ENCODE assay signal across 8 mouse cellular contexts in genomic region chr14:56885308-56885771, GRCm38 (mm10). TPM values are rescaled to one million over a fixed set of nuclear protein-coding genes. Genes with fewer than 3 reads are reported as not detected.
DNase-seq lines count a peak whose midpoint lies in the region; ATAC-seq and TF ChIP-seq lines count a peak whose summit lies in the region.

No protein-coding gene starts in this region.

- 0 out of 2 replicates have a peak, but pooled peaks cover 11% of the 10 kb centered on the region for H3K9me3 ChIP-seq in embryonic facial prominence, embryonic 14.5 days (ENCODE audit: control insufficient read depth, low read length)
- H3K9me3 ChIP-seq in heart, embryonic 10.5 days = no peaks in the 10 kb centered on the region
- H3K9me3 ChIP-seq in kidney, embryonic 14.5 days (ENCODE audit: control insufficient read depth, low read length) = peaks cover 4% of the 10 kb centered on the region; the same call in 1 of the 2 replicates
- H3K9me3 ChIP-seq in limb, embryonic 15.5 days = no peaks in the 10 kb centered on the region
- H3K9me3 ChIP-seq in midbrain, postnatal 0 days (ENCODE audit: low read length) = no peaks in the 10 kb centered on the region

- H3K27ac ChIP-seq in bone marrow, adult 2 months (ENCODE audit: control insufficient read depth, insufficient read depth, low read depth, low read length, poor library complexity) = peak overlapping the region; percentile 29; the same call in 1 of the 2 replicates
- peak overlapping the region; percentile 89 for H3K27ac ChIP-seq in embryonic facial prominence, embryonic 14.5 days (replicated peaks; ENCODE audit: low read depth, low read length)
- H3K27ac ChIP-seq in heart, embryonic 10.5 days = peak overlapping the region; percentile 88
- peak overlapping the region; percentile 93; the same call in 1 of the 2 replicates for H3K27ac ChIP-seq in kidney, embryonic 14.5 days (ENCODE audit: low read depth, low read length)
- H3K27ac ChIP-seq in limb, embryonic 15.5 days = peak overlapping the region; percentile 94
- peak overlapping the region; percentile 80 for H3K27ac ChIP-seq in midbrain, postnatal 0 days (ENCODE audit: low read depth, low read length)

- WGBS in bone marrow, adult 2 months = under 1% methylated on average over 36 of the region's 36 CpGs
- WGBS in embryonic facial prominence, embryonic 14.5 days = under 1% methylated on average over 20 of the region's 36 CpGs
- WGBS in heart, embryonic 10.5 days = under 1% methylated on average over 36 of the region's 36 CpGs
- WGBS in kidney, embryonic 14.5 days = 1% methylated on average over 36 of the region's 36 CpGs
- under 1% methylated on average over 36 of the region's 36 CpGs for WGBS in limb, embryonic 15.5 days
- WGBS in midbrain, postnatal 0 days = under 1% methylated on average over 26 of the region's 36 CpGs

- peak; percentile 16 for ATAC-seq in embryonic facial prominence, embryonic 14.5 days (ENCODE audit: low read depth)
- peak; percentile 40 for ATAC-seq in kidney, embryonic 14.5 days (ENCODE audit: low FRiP score, low TSS enrichment)
- no peak for ATAC-seq in limb, embryonic 15.5 days (ENCODE audit: insufficient number of reproducible peaks, low FRiP score, low TSS enrichment, low read depth)
- ATAC-seq in midbrain, postnatal 0 days (ENCODE audit: low FRiP score) = peak; percentile 16

- H3K4me3 ChIP-seq in bone marrow, adult 2 months (replicated peaks; ENCODE audit: control insufficient read depth, low read depth, low read length) = peak overlapping the region; percentile 34
- peak overlapping the region; percentile 52 for H3K4me3 ChIP-seq in embryonic facial prominence, embryonic 14.5 days (ENCODE audit: low read depth, low read length)
- H3K4me3 ChIP-seq in heart, embryonic 10.5 days = peak overlapping the region; percentile 66
- peak overlapping the region; percentile 49 for H3K4me3 ChIP-seq in kidney, embryonic 14.5 days (ENCODE audit: low read length)
- peak overlapping the region; percentile 58 for H3K4me3 ChIP-seq in limb, embryonic 15.5 days
- peak overlapping the region; percentile 51 for H3K4me3 ChIP-seq in midbrain, postnatal 0 days (ENCODE audit: low read depth, low read length)

- peaks cover 19% of the 10 kb centered on the region for H3K36me3 ChIP-seq in embryonic facial prominence, embryonic 14.5 days (ENCODE audit: control insufficient read depth, insufficient read depth, low read length)
- peaks cover 16% of the 10 kb centered on the region for H3K36me3 ChIP-seq in heart, embryonic 10.5 days
- H3K36me3 ChIP-seq in kidney, embryonic 14.5 days (ENCODE audit: control insufficient read depth, insufficient read depth, low read length) = peaks cover 11% of the 10 kb centered on the region; the same call in 1 of the 2 replicates
- no peaks in the 10 kb centered on the region for H3K36me3 ChIP-seq in limb, embryonic 15.5 days
- no peaks in the 10 kb centered on the region for H3K36me3 ChIP-seq in midbrain, postnatal 0 days (ENCODE audit: insufficient read depth, low read length)

- no peaks in the 10 kb centered on the region for H3K4me1 ChIP-seq in bone marrow, adult 2 months (ENCODE audit: control insufficient read depth, insufficient read depth, low read length)
- peaks cover 5% of the 10 kb centered on the region for H3K4me1 ChIP-seq in embryonic facial prominence, embryonic 14.5 days (ENCODE audit: control insufficient read depth, insufficient read depth, low read length)
- H3K4me1 ChIP-seq in heart, embryonic 10.5 days = peaks cover 14% of the 10 kb centered on the region
- peaks cover 6% of the 10 kb centered on the region for H3K4me1 ChIP-seq in kidney, embryonic 14.5 days (ENCODE audit: control insufficient read depth, insufficient read depth, low read length)
- H3K4me1 ChIP-seq in limb, embryonic 15.5 days = peaks cover 16% of the 10 kb centered on the region
- peaks cover 9% of the 10 kb centered on the region for H3K4me1 ChIP-seq in midbrain, postnatal 0 days (ENCODE audit: insufficient read depth, low read length)

- H3K27me3 ChIP-seq in embryonic facial prominence, embryonic 14.5 days (replicated peaks; ENCODE audit: control insufficient read depth, insufficient read depth, low read length) = no peaks in the 10 kb centered on the region
- no peaks in the 10 kb centered on the region for H3K27me3 ChIP-seq in heart, embryonic 10.5 days (ENCODE audit: insufficient read depth, poor library complexity, severe bottlenecking)
- no peaks in the 10 kb centered on the region for H3K27me3 ChIP-seq in kidney, embryonic 14.5 days (ENCODE audit: control insufficient read depth, insufficient read depth, low read length)
- H3K27me3 ChIP-seq in limb, embryonic 15.5 days = no peaks in the 10 kb centered on the region
- no peaks in the 10 kb centered on the region for H3K27me3 ChIP-seq in midbrain, postnatal 0 days (ENCODE audit: insufficient read depth, low read length)

- TF ChIP-seq CTCF in bone marrow, adult 2 months (IDR thresholded peaks at IDR 0.05; ENCODE audit: control insufficient read depth, insufficient read depth, low read length) = peak; percentile 42; the same call in 1 of the 2 replicates
- peak; percentile 83 for TF ChIP-seq CTCF in midbrain, postnatal 0 days (IDR thresholded peaks at IDR 0.05)

- H3K9ac ChIP-seq in embryonic facial prominence, embryonic 14.5 days (ENCODE audit: low read depth, low read length) = peak overlapping the region; percentile 68
- H3K9ac ChIP-seq in kidney, embryonic 14.5 days (ENCODE audit: low read depth, low read length) = peak overlapping the region; percentile 73
- peak overlapping the region; percentile 48; the same call in 1 of the 2 replicates for H3K9ac ChIP-seq in limb, embryonic 15.5 days
- H3K9ac ChIP-seq in midbrain, postnatal 0 days (replicated peaks; ENCODE audit: low read length, poor library complexity, severe bottlenecking) = no peak overlapping the region; the same call in 1 of the 2 replicates

- TF ChIP-seq POLR2A in bone marrow, adult 2 months (IDR thresholded peaks at IDR 0.05; ENCODE audit: borderline replicate concordance, control insufficient read depth, low read depth, low read length) = no peak

- H3K4me2 ChIP-seq in embryonic facial prominence, embryonic 14.5 days (ENCODE audit: low read depth, low read length) = peak overlapping the region; percentile 68
- H3K4me2 ChIP-seq in kidney, embryonic 14.5 days (replicated peaks; ENCODE audit: low read depth, low read length) = peak overlapping the region; percentile 52
- H3K4me2 ChIP-seq in limb, embryonic 15.5 days = peak overlapping the region; percentile 75
- H3K4me2 ChIP-seq in midbrain, postnatal 0 days (ENCODE audit: low read depth, low read length, poor library complexity, severe bottlenecking) = peak overlapping the region; percentile 52

- peak; percentile 93 for DNase-seq in A20 (ENCODE audit: low read depth, low spot score)
- peak; percentile 95 for DNase-seq in embryonic facial prominence, embryonic 14.5 days (ENCODE audit: low spot score)
- peak; percentile 94 for DNase-seq in heart, embryonic 10.5 days (ENCODE audit: low spot score)
- DNase-seq in midbrain, postnatal 0 days (ENCODE audit: low spot score) = peak; percentile 92
- peak; percentile 87 to 89 for DNase-seq in spleen, postnatal 10 days (ENCODE audit: low spot score in 2 of 2)

RNA-seq across cellular contexts. Expression of gene Zmym2, which starts 1.1 kb away (rescaled TPM):
- polyA plus RNA-seq in bone marrow, adult 2 months (2011; ENCODE audit: insufficient read depth, insufficient read length, low replicate concordance, missing spikeins) = 10.1 and 15.5 TPM in 2 replicates
- polyA plus RNA-seq in embryonic facial prominence, embryonic 14.5 days (2014; fragmentation: Nextera tagmentation; extraction: Ambion mirVana) = 36.6 and 45.1 TPM in 2 replicates
- 36.6 and 44.4 TPM in 2 replicates for polyA plus RNA-seq in heart, embryonic 10.5 days (2016; fragmentation: Nextera tagmentation; extraction: Ambion mirVana)
- 37.1 and 50.5 TPM in 2 replicates for polyA plus RNA-seq in kidney, embryonic 14.5 days (2014; fragmentation: Nextera tagmentation; extraction: Ambion mirVana)
- polyA plus RNA-seq in limb, embryonic 15.5 days (2015; fragmentation: Nextera tagmentation; extraction: Ambion mirVana) = 34.0 and 38.2 TPM in 2 replicates
- total RNA-seq in midbrain, postnatal 0 days (2014; rRNA removed) = 46.5 and 62.4 TPM in 2 replicates
- polyA plus RNA-seq in midbrain, postnatal 0 days (2015; fragmentation: Nextera tagmentation; extraction: Ambion mirVana) = 26.1 and 29.6 TPM in 2 replicates

Comparison
In these comparisons a context has a peak if more than half of its experiments do, and no peak if none do; other contexts are left out.
1. H3K27ac ChIP-seq: peak in every context shown above with its lines; median percentile 94 in limb, embryonic 15.5 days; 93 in kidney, embryonic 14.5 days; 89 in embryonic facial prominence, embryonic 14.5 days; 88 in heart, embryonic 10.5 days; 80 in midbrain, postnatal 0 days; 29 in bone marrow, adult 2 months.